17 mouse cellular contexts compared by ENCODE assay signal in the genomic region with DNA sequence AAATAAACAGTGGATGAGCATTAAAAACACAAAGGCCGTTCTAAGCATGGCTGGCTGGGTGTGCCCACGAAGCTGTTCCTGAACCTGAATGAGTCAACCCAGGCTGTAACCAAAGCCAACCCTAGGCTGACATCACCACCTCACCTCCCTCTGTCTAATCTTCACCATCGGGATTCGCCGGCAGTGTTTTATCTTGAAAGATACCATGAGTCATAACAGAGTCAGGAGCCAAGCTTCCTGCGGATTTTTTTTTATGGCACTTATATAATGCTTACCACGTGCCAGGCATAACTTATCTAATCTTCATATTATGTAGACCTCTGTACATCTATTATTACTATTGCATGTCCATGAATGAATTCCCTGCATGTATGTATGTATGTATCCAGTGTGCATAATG. TPM values are rescaled to one million over a fixed set of nuclear protein-coding genes. Genes with fewer than 3 reads are reported as not detected.
DNase-seq lines count a peak whose midpoint lies in the region; ATAC-seq and TF ChIP-seq lines count a peak whose summit lies in the region.
"Had no signal": no experiment of that assay in that cellular context is flagged by ENCODE, and none has a peak within 500 bp of the region (broad histone marks: within the 10 kb centered on the region; RNA-seq: fewer than 3 reads in every experiment).

No protein-coding gene starts in this region.

- WGBS in intestine, embryonic 16.5 days = 36% methylated on average over 7 of the region's 7 CpGs
- 87% methylated on average over 7 of the region's 7 CpGs for WGBS in hindbrain, embryonic 12.5 days
- WGBS in cerebellum, adult 2 months = 43% methylated on average over 7 of the region's 7 CpGs

- no peaks in the 10 kb centered on the region for H3K9me3 ChIP-seq in intestine, embryonic 16.5 days (ENCODE audit: control insufficient read depth, low read length)
- H3K9me3 ChIP-seq in hindbrain, embryonic 12.5 days (replicated peaks) = no peaks in the 10 kb centered on the region
- H3K9me3 ChIP-seq: embryonic facial prominence, embryonic 12.5 days; liver, embryonic 13.5 days; midbrain, embryonic 10.5 days had no signal

- no peak overlapping the region for H3K4me3 ChIP-seq in intestine, embryonic 16.5 days (ENCODE audit: low read length)
- no peak overlapping the region for H3K4me3 ChIP-seq in hindbrain, embryonic 12.5 days
- no peak overlapping the region for H3K4me3 ChIP-seq in cerebellum, adult 2 months (replicated peaks; ENCODE audit: insufficient read depth, low read depth, low read length)
- H3K4me3 ChIP-seq: embryonic facial prominence, embryonic 12.5 days; liver, embryonic 13.5 days; midbrain, embryonic 10.5 days had no signal

- H3K27me3 ChIP-seq in intestine, embryonic 16.5 days (replicated peaks; ENCODE audit: control insufficient read depth, insufficient read depth, low read length) = 0 out of 2 replicates have a peak, but pooled peaks cover 6% of the 10 kb centered on the region
- no peaks in the 10 kb centered on the region for H3K27me3 ChIP-seq in hindbrain, embryonic 12.5 days
- no peaks in the 10 kb centered on the region for H3K27me3 ChIP-seq in cerebellum, adult 2 months (ENCODE audit: control insufficient read depth, insufficient read depth, low read length)
- H3K27me3 ChIP-seq: embryonic facial prominence, embryonic 12.5 days had no signal

- peak; percentile 15 for DNase-seq in layer of hippocampus, adult 9-11 months
- no peak for DNase-seq in layer of hippocampus, postnatal 25 days (ENCODE audit: extremely low spot score in 1 of 2, low spot score in 1 of 2)
- peak; percentile 73 for DNase-seq in urinary bladder, postnatal 36 days (ENCODE audit: low spot score in 2 of 2)
- no peak for DNase-seq in urinary bladder, postnatal 25 days (ENCODE audit: low spot score)
- no peak for DNase-seq in ovary, postnatal 14 days (ENCODE audit: low spot score)
- DNase-seq in cerebellum, adult 2 months = no peak
- DNase-seq: cerebellum, adult 11-12 months; heart, adult 11 months; heart, postnatal 36 days; kidney, adult 2 months; liver, embryonic 13.5 days; thymus, adult 18-20 months had no signal

- H3K9ac ChIP-seq in intestine, embryonic 16.5 days (ENCODE audit: low read depth, low read length) = no peak overlapping the region
- no peak overlapping the region for H3K9ac ChIP-seq in hindbrain, embryonic 12.5 days
- H3K9ac ChIP-seq: embryonic facial prominence, embryonic 12.5 days; liver, embryonic 13.5 days had no signal

- TF ChIP-seq CTCF in cerebellum, adult 2 months (IDR thresholded peaks at IDR 0.05; ENCODE audit: borderline replicate concordance, insufficient read depth, low read depth, low read length) = no peak

- H3K27ac ChIP-seq in intestine, embryonic 16.5 days (ENCODE audit: low read length) = no peak overlapping the region
- no peak overlapping the region for H3K27ac ChIP-seq in hindbrain, embryonic 12.5 days
- no peak overlapping the region for H3K27ac ChIP-seq in cerebellum, adult 2 months (ENCODE audit: insufficient read depth, low read length)
- H3K27ac ChIP-seq: embryonic facial prominence, embryonic 12.5 days; liver, embryonic 13.5 days; midbrain, embryonic 10.5 days had no signal

- no peak for TF ChIP-seq POLR2A in cerebellum, adult 2 months (IDR thresholded peaks at IDR 0.05; ENCODE audit: borderline replicate concordance, insufficient read depth, low read length)

- peak; percentile 89 for ATAC-seq in intestine, embryonic 16.5 days
- no peak for ATAC-seq in hindbrain, embryonic 12.5 days (ENCODE audit: low FRiP score)
- ATAC-seq: forebrain, embryonic 16.5 days had no signal

- no peaks in the 10 kb centered on the region for H3K36me3 ChIP-seq in intestine, embryonic 16.5 days (ENCODE audit: control insufficient read depth, insufficient read depth, low read length)
- H3K36me3 ChIP-seq in hindbrain, embryonic 12.5 days = no peaks in the 10 kb centered on the region
- H3K36me3 ChIP-seq: embryonic facial prominence, embryonic 12.5 days; liver, embryonic 13.5 days; midbrain, embryonic 10.5 days had no signal

- H3K4me2 ChIP-seq in intestine, embryonic 16.5 days (ENCODE audit: low read depth, low read length) = no peak overlapping the region
- no peak overlapping the region for H3K4me2 ChIP-seq in hindbrain, embryonic 12.5 days (replicated peaks)
- H3K4me2 ChIP-seq: embryonic facial prominence, embryonic 12.5 days; liver, embryonic 13.5 days had no signal

- peaks cover 7% of the 10 kb centered on the region; the same call in 1 of the 2 replicates for H3K4me1 ChIP-seq in intestine, embryonic 16.5 days (ENCODE audit: control insufficient read depth, insufficient read depth, low read length)
- H3K4me1 ChIP-seq in hindbrain, embryonic 12.5 days = peaks cover 10% of the 10 kb centered on the region
- H3K4me1 ChIP-seq in cerebellum, adult 2 months (ENCODE audit: control insufficient read depth, insufficient read depth, low read length) = peaks cover 8% of the 10 kb centered on the region
- H3K4me1 ChIP-seq: liver, embryonic 13.5 days had no signal

RNA-seq across cellular contexts. Expression of a gene that starts 9.4 kb away (rescaled TPM):
- total RNA-seq in layer of hippocampus, postnatal 25 days (2021) = 1 to 10 TPM; 2.7 to 4.2 TPM
- 3.9 and 4.0 TPM in 2 replicates for polyA plus RNA-seq in intestine, embryonic 16.5 days (2015; fragmentation: Nextera tagmentation; extraction: Ambion mirVana)
- 4.7 and 7.1 TPM in 2 replicates for polyA plus RNA-seq in hindbrain, embryonic 12.5 days (2016; fragmentation: Nextera tagmentation; extraction: Ambion mirVana)
- polyA plus RNA-seq in cerebellum, adult 2 months (2012; rRNA removed) = 3.7 and 4.3 TPM in 2 replicates

RNA-seq across cellular contexts. Expression of a gene that starts 32.5 kb away (rescaled TPM):
- total RNA-seq in layer of hippocampus, postnatal 25 days (2021) = 10 to 100 TPM; 37.4 to 39.6 TPM
- 20.9 and 21.7 TPM in 2 replicates for polyA plus RNA-seq in intestine, embryonic 16.5 days (2015; fragmentation: Nextera tagmentation; extraction: Ambion mirVana)
- 22.9 and 23.2 TPM in 2 replicates for polyA plus RNA-seq in hindbrain, embryonic 12.5 days (2016; fragmentation: Nextera tagmentation; extraction: Ambion mirVana)
- polyA plus RNA-seq in cerebellum, adult 2 months (2012; rRNA removed) = 38.0 and 40.6 TPM in 2 replicates

RNA-seq across cellular contexts. Expression of a gene that starts 47.5 kb away (rescaled TPM):
- total RNA-seq in layer of hippocampus, postnatal 25 days (2021) = 10 to 100 TPM; 47.5 to 48.8 TPM
- 85.1 and 87.2 TPM in 2 replicates for polyA plus RNA-seq in intestine, embryonic 16.5 days (2015; fragmentation: Nextera tagmentation; extraction: Ambion mirVana)
- polyA plus RNA-seq in hindbrain, embryonic 12.5 days (2016; fragmentation: Nextera tagmentation; extraction: Ambion mirVana) = 77.1 and 77.7 TPM in 2 replicates
- 50.5 and 56.3 TPM in 2 replicates for polyA plus RNA-seq in cerebellum, adult 2 months (2012; rRNA removed)

Comparison
In these comparisons a context has a peak if more than half of its experiments do, and no peak if none do; other contexts are left out.
1. DNase-seq: peak in layer of hippocampus, adult 9-11 months (single experiment) and urinary bladder, postnatal 36 days (2 of 2); none in layer of hippocampus, postnatal 25 days (0 of 2), urinary bladder, postnatal 25 days (single experiment), ovary, postnatal 14 days (single experiment) and cerebellum, adult 2 months (0 of 2).